Mouse (Mus musculus) ES-Bruce4 (cell line): ENCODE measurements around the gene Ston2.

Experiments
- CTCF ChIP-seq: IDR thresholded peaks from one replicate; pipeline ENCODE4 v1.8.1; 2011; ENCODE audit warnings: low read depth, low read length
- EP300 ChIP-seq: IDR thresholded peaks from 2 replicates; pipeline ENCODE4 v1.6.1; 2011; ENCODE audit warnings: low read depth, low read length; ENCODE audit not compliant: insufficient read depth

GRCm38 (mm10) chr12:91742916-91743315 lies 45.3 kb downstream of the Ston2 start:
- TF ChIP-seq CTCF, result no peak
- no peak for TF ChIP-seq EP300
